Mouse (Mus musculus) heart, adult 2 months (tissue): ENCODE results near the gene Git2. TPM values are rescaled to one million over a fixed set of nuclear protein-coding genes. Genes with fewer than 3 reads are reported as not detected.
A peak's percentile ranks its signal among the peaks of the same experiment; 100 is the strongest.

Experiments
- DNase-seq, 2 experiments: peaks; one replicate each; pipeline ENCODE4 v3.0.0; 2021
- H3K27ac ChIP-seq: fragments of 200-600 bp; 2 replicates; pipeline ENCODE4 v1.8.1; 2022
- H3K27me3 ChIP-seq: fragments of 200-500 bp; 2 replicates; pipeline ENCODE4 v1.6.1; 2012; ENCODE audit warnings: mild to moderate bottlenecking, low read length, inconsistent platforms, mixed read lengths; ENCODE audit not compliant: control insufficient read depth, insufficient read depth
- H3K36me3 ChIP-seq: fragments of 200-500 bp; 2 replicates; pipeline ENCODE4 v1.6.1; 2012; ENCODE audit warnings: low read length, inconsistent platforms; ENCODE audit not compliant: control insufficient read depth, insufficient read depth
- H3K4me1 ChIP-seq: fragments of 200-500 bp; 2 replicates; pipeline ENCODE4 v1.6.1; 2011; ENCODE audit warnings: low read length; ENCODE audit not compliant: control insufficient read depth, insufficient read depth
- H3K4me3 ChIP-seq: fragments of 200-600 bp; 2 replicates; pipeline ENCODE4 v1.8.1; 2022
- H3K79me2 ChIP-seq: fragments of 200-500 bp; replicated peaks from 2 replicates; pipeline ENCODE4 v1.6.1; 2012; ENCODE audit warnings: mild to moderate bottlenecking, inconsistent platforms, low read length, moderate library complexity, mixed read lengths; ENCODE audit not compliant: control insufficient read depth, insufficient read depth
- H3K9ac ChIP-seq: fragments of 200-500 bp; 2 replicates; pipeline ENCODE4 v1.6.1; 2012; ENCODE audit warnings: low read depth, mild to moderate bottlenecking, control low read depth, inconsistent platforms, low read length, mixed read lengths
- CTCF ChIP-seq: fragments of 200-600 bp; IDR thresholded peaks from 2 replicates; pipeline ENCODE4 v1.8.1; 2022; ENCODE audit warnings: antibody characterized with exemption, mild to moderate bottlenecking, moderate library complexity
- EP300 ChIP-seq: fragments of 200-500 bp; IDR thresholded peaks from 2 replicates; pipeline ENCODE4 v1.6.1; 2011; ENCODE audit warnings: low read depth, low read length, control low read depth; ENCODE audit not compliant: insufficient read depth
- POLR2A ChIP-seq: fragments of 200-500 bp; IDR thresholded peaks from 2 replicates; pipeline ENCODE4 v1.6.1; 2011; ENCODE audit warnings: mild to moderate bottlenecking, low read depth, low read length, control low read depth; ENCODE audit not compliant: insufficient read depth
- WGBS: fragments of 180-500 bp; shearing (Covaris S2); methylation state at CpG from one replicate; pipeline ENCODE4 v1.1.7; 2018; 5-methylcytosine and 5-hydroxymethylcytosine counted together
- intact Hi-C: fragments of 180-260 bp; cut with DNase I; formaldehyde crosslinking; loops from one replicate; pipeline ENCODE4 v1.15.1; 2025
- polyA plus RNA-seq: library from polyadenylated mRNA; depleted of rRNA; stranded (reverse); fragments of >200 nt; gene quantifications from 2 replicates; pipeline ENCODE4 v1.2.3, GENCODE M21; 2012
- total RNA-seq, 2 experiments: library from RNA; stranded (reverse); gene quantifications; 2 replicates each; pipeline ENCODE4 v1.2.3; 2021

Gene Git2
- total and polyA plus RNA-seq, 3 experiments: 27.6 to 32.6 (median 28.7) TPM

DNA sequence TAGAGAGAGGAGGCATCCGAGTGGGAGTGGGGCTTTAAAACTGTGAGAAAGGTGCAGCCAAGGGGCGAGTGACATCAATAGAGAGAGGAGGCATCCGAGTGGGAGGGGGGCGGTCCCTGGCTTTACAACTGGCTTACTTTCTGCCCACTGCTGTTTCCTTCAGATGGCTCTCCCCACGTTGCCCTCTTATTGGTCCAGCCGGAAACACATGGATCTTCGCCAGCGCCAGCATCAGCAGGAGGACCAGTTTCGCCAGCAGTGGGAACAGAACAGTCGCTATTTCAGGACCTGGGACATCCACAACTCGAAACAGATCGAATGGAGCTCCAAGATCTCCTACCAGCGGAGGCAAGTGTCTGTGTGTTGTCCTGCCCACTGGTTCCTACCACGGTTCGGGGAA is 66.8 kb downstream of the Git2 start:
- Histone ChIP-seq H3K27me3 (no peaks in the 10 kb centered on the region), H3K4me3 (no peak overlapping the region; the same call in 1 of the 2 replicates), H3K36me3 (no peaks in the 10 kb centered on the region), H3K27ac (no peak overlapping the region), H3K9ac (no peak overlapping the region), H3K79me2 (no peaks in the 10 kb centered on the region), H3K4me1 (peaks cover 2% of the 10 kb centered on the region)
- TF ChIP-seq EP300 (no peak), CTCF (no peak), POLR2A (no peak)
- no peak for DNase-seq
- intact Hi-C loops: loop anchor here (5.0 kb wide), 1 partner anchor 99 kb away; no protein-coding TSS in a partner anchor
- 46% methylated on average over 15 of the region's 15 CpGs for WGBS

DNA sequence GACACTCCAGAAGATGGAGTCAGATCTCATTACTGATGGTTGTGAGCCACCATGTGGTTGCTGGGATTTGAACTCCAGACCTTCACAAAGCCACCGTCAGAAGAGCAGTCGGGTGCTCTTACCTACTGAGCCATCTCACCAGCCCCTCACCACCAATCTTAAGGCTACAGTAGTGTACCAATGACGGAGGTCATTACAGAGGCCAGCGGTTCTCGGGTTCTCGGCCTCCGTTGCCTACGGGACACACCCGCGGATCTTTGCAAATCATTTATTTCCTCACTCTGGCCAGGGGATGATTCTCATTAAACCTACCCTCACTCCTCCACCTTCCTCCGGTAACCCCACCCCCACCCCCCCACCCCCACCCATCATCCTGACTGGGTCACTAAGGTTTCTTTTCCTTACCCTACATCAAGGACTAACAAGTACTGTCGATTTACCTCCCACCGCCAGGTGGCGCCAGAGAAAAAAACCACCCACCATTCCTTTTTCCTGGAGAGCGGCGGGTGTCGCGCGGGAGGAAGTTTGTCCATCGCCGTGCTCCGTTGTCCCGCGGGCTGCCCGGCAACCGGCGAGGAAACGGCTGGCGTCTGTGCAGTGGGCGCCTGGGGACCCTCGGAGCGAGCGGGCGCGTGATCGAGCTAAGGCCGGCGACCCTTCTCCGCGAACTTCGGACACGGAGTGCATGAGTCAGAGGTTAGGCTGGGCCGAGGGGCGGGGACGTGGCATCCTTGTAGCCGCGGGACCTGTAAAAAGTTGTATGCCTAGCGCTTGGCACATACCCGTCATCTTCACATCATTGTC is 67.8 kb downstream of the Git2 start, which contains the start of gene Tchp:
Gene Tchp, plus strand, starts transcription at position 496 of the 804 bp plus-strand sequence.
- Histone ChIP-seq H3K27ac (peak within 1 kb of the TSS; percentile 75), H3K4me1 (peaks cover 2% of the 10 kb centered on the region), H3K27me3 (no peaks in the 10 kb centered on the region), H3K36me3 (no peaks in the 10 kb centered on the region), H3K4me3 (peak within 1 kb of the TSS; percentile 92), H3K79me2 (no peaks in the 10 kb centered on the region), H3K9ac (peak within 1 kb of the TSS; percentile 85)
- WGBS: 4% methylated on average over 49 of the region's 49 CpGs
- peak; percentile 93 to 96 for DNase-seq
- intact Hi-C loops: loop anchor here (2.0 to 5.0 kb wide), 2 partner anchors 33 to 100 kb away; no protein-coding TSS in a partner anchor
- TF ChIP-seq EP300: peak; percentile 79
- peak; percentile 43; the same call in 1 of the 2 replicates for TF ChIP-seq POLR2A
- peak; percentile 79 for TF ChIP-seq CTCF

DNA sequence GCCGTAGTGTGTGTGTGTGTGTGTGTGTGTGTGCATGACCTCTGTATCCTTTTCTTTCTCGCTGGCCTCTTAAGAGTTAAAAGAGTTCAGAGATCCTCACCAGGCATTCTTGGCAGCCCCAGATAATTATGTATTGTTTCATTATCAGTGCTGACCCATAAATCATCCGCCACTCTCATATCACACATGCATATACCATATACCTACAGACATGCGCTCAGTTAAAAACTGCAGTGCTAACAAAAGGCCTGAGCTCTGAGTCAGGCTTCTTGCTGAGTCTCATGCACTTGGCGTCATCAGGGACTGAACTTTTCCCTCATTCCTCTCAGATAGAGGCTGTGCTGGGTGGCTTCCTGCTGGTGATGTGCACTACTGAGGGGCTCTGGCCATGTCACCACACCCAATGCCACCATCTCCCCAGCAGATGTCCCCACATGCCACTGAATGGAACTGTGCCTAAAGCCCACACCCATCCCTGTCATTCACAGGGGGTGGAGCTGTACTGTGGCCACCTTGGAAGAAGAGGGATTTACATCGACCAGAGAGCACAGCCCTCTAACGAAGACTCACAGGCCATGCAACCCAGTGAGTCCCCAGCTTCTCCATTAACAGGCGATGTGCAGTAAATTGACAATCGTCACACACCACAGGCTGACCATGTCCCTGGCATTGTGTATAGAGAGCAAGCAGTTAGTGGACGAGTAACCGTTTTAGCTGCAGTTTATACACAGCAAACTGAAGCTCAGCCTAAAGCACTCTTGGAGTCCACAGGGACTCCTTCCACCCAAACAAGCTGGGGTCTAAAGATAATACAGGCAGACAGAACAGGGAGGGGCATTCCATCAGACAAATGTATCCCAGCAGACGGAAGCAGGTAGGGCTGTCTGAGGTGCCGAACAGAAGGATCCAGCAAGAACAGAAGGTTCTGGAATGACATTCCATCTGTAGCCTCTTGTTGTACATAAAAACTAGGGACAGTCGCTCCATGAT is 72.6 kb downstream of the Git2 start:
- DNase-seq: no peak

DNA sequence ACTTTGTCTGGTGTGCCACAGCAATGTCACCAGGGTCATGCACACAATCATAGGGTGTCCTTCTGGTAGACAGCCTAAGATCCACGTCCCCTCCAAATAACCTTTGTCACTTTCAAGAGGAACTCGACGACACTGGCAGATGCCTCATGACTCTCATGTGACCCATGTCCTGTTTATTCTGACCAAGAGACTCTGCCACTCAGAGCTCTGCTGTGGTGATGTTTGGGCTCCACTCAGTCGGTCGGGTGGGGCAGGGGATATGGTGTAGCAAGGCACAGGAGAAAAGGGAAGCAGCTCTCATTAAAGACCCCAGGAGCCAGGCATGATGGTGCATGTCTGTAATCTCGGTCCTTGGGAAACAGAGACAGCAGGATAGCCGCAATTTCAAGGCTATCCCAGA is 76.3 kb downstream of the Git2 start:
- H3K27ac ChIP-seq: no peak overlapping the region
- H3K27me3 ChIP-seq: no peaks in the 10 kb centered on the region
- no peaks in the 10 kb centered on the region for H3K36me3 ChIP-seq
- no peaks in the 10 kb centered on the region for H3K79me2 ChIP-seq
- no peak for TF ChIP-seq EP300
- no peak for TF ChIP-seq POLR2A
- no peak for TF ChIP-seq CTCF
- DNase-seq: peak in 1 of 2 experiments; percentile 54
- no peaks in the 10 kb centered on the region for H3K4me1 ChIP-seq
- intact Hi-C loops: no loop called here
- no peak overlapping the region for H3K4me3 ChIP-seq
- WGBS: 37% methylated on average over 7 of the region's 7 CpGs
- H3K9ac ChIP-seq: no peak overlapping the region

More for the DNA sequence above, 72.6 kb downstream of the Git2 start:
- TF ChIP-seq EP300 (0 out of 2 replicates have a peak, but pooled peaks have one; percentile 59), POLR2A (no peak), CTCF (peak; percentile 57)
- intact Hi-C loops: no loop called here
- Histone ChIP-seq H3K4me3 (no peak overlapping the region), H3K27me3 (no peaks in the 10 kb centered on the region), H3K79me2 (no peaks in the 10 kb centered on the region), H3K4me1 (no peaks in the 10 kb centered on the region), H3K27ac (no peak overlapping the region), H3K36me3 (no peaks in the 10 kb centered on the region), H3K9ac (no peak overlapping the region)
- WGBS: 53% methylated on average over 14 of the region's 14 CpGs

DNA sequence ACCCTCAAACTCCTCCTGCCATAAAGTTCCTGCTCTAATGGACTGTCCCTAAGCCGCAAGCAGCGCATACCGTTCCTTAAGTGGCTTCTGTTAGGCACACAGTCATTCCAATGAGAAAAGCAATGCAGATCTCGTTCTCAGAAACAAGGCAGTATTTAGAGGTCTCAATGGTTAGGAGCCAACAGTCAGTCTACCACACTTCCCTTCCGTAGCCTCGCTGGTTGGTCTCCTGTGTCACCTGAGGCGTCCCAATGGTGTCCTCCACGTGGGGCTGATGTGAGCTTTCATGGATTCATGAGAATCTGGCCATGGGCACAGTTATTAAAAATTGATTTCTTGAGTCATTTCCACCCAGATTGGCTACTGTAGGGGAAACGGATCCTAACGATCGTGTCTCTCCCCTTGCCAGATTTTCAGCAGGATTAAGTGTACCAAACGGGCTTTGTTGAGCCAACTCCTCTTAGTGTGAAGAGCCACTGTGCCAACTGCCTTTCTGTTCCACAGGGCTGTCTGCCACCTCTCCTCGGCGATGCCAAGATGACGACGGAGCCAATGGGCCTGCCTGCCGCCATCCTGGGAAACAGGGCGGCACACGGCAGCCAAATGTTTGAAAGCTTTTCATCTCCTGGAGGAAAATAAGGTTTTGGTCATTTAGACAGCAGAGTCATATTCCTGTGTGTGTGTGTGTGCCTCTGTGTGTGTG is 77.1 kb downstream of the Git2 start:
- intact Hi-C loops: no loop called here
- H3K9ac ChIP-seq: no peak overlapping the region
- H3K27me3 ChIP-seq: no peaks in the 10 kb centered on the region
- DNase-seq: peak; percentile 56 to 67
- TF ChIP-seq EP300 (no peak), POLR2A (no peak), CTCF (no peak)
- H3K36me3 ChIP-seq: no peaks in the 10 kb centered on the region
- H3K79me2 ChIP-seq: no peaks in the 10 kb centered on the region
- H3K4me3 ChIP-seq: no peak overlapping the region
- H3K4me1 ChIP-seq: no peaks in the 10 kb centered on the region
- 61% methylated on average over 19 of the region's 19 CpGs for WGBS
- no peak overlapping the region for H3K27ac ChIP-seq
